Mouse (Mus musculus) embryo, embryonic 10 days (tissue): ENCODE measurements around the gene Gm49387.

Experiments used
- DNase-seq: peaks from one replicate; pipeline ENCODE4 v3.0.0-alpha.2; 2015; ENCODE audit warnings: low spot score

Gm49387 gene

GRCm38 (mm10) chr14:31640346-31640889 is at the start of gene Gm49387:
TSS of gene Gm49387 (minus strand) at chr14:31640878.
- no peak for DNase-seq

- DNase-seq, result no peak
Observed at GRCm38 (mm10) chr14:31686231-31686630, 45.6 kb upstream of the Gm49387 start.

- no peak for DNase-seq
Observed at GRCm38 (mm10) chr14:31685680-31686079, 45.0 kb upstream of the Gm49387 start.

- DNase-seq, result no peak
Observed at GRCm38 (mm10) chr14:31684343-31685040, 43.8 kb upstream of the Gm49387 start.

GRCm38 (mm10) chr14:31683610-31684009 is 42.9 kb upstream of the Gm49387 start:
- DNase-seq, result no peak

DNA sequence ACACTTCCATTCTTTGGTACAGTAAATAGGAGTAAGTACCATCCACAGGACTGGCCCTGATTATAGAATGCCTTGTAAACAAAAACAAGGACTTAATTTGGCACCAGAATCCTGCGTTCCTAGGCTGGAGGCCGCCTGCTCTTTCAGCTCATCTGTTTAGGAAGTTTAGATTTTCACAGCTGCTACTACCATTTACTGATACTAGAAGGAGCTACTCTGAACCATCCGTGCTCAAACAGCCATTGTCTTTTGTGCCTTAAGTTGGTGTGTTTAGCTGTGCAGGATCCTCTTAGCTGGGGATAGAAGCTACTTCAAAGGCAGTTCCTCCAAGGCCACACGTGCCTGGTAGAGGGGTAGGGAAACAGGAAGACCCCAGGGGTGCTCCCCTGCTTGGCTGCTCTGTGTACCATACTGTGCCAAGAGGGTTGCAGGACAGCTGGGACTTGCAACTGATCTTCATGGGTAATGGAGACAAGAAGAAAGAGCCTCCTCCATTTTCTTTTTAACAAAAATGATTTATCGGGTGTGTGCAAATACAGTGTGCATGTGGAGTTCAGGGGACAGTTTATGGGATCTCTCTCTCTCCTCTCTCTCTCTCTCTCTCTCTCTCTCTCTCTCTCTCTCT is 41.4 kb upstream of the Gm49387 start:
- no peak for DNase-seq

DNA sequence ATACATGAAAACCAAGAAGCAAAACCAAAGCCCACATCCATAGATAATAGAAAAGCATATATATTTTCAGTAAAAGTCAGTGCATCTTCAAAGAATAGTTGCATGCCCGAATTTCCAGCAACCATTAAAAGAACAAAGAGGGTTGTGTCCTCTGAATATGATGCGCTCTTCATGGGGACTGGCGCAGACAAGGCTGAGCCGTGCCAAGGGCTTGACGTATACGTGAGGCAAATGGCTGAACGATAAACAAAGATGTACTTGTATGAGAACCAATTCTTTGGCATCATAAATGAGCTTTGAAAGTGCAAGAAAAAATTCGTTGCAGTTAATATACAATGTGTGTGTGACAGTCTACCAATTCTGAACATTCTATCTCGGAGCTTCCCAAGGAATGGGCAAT is 40.6 kb upstream of the Gm49387 start:
- DNase-seq, result no peak

GRCm38 (mm10) chr14:31680656-31681055 is 40.0 kb upstream of the Gm49387 start:
- DNase-seq, result no peak

DNA sequence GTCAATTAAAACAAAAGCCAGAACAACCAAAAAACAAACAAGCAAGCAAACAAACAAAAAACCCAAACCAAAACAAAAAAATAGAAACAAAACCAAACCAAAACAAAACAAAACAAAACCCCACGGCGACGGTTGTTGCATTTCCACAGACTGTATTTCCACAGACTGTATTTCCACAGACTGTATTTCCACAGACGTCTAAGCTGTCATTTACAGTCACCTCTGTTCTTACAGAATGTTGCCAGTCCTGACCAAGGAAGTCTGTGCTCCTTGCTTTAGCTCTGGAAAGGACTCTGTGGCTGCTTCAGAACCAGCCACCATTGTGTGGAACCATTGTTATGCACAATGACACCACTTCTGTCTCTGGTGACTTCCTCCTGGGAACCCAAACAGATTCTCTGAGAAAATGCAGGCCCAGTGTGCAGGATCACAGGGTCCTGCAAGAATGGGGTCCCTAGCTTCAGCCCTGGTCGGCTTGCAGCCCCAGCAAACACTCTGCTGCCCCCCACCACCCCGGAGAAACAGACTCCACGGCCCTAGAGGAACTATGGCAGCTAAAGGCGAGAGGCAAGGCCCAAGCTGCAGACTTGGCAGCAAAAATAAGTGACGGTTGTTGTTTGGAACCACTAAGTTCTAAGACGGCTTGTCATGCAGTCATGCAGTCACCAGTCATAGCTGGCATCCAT is 31.1 kb upstream of the Gm49387 start:
- no peak for DNase-seq

DNA sequence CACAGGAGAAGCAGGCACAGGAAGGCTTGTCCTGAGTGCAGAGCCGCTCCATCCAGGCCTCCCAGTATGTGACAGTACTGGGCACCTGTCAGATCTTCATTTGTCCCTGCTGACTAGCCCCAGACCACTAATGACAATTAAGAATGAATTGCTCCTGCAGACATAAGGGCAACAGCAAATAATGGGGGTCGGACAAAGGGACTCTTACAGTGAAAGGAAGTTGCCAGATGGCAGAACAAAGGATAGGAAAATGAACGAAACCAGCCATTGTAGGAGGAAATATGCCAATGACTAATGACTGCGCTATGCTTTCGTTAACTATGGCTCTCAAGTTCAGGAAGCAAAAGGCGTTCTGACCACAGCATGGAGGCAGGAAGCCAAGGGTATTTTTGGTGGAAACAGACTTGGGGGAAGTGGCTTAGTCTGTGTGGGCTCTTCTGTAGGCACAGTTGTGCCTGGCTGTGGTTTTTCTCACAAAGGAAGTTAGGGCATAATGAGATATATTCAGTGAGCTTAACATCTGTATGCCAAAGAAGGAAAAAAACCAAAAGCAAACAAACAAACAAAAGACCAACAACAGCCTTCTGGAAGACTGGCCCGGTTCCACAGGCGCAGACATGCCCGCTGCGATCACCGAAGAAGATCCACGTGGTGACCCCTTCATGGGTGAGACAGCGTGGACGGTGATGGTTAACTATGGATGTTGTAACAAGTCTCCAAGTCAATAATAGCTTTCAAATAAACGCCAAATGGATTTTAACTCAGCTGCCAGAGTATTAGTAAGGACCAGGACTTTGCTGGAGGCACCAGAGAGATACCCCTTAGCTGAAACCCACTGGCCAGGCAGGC is 29.2 kb upstream of the Gm49387 start:
- DNase-seq, result peak; percentile 60

DNA sequence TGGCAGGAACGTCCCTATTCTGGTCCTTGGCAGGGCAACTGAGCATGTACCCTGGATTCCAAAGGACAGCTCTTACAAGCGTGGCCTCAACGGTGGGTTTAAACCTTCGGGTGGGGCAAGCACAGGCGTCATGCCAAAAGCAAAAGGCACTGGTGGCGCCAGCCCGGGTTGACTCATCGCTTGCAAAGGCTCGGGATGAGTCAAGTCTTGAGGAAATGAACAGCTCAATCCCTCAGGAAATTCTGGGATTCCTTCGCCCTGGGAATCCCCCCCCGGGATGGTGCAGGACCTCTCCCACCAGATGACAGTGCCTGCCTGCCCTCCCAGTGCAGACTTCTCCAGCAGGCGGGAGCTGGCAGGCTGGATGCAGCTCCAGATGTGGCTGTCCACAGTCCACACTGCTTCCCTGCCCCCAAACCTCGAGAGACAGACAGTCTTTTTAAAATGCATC is 28.5 kb upstream of the Gm49387 start:
- DNase-seq, result no peak

GRCm38 (mm10) chr14:31668326-31668725 is 27.6 kb upstream of the Gm49387 start:
- DNase-seq, result no peak

DNA sequence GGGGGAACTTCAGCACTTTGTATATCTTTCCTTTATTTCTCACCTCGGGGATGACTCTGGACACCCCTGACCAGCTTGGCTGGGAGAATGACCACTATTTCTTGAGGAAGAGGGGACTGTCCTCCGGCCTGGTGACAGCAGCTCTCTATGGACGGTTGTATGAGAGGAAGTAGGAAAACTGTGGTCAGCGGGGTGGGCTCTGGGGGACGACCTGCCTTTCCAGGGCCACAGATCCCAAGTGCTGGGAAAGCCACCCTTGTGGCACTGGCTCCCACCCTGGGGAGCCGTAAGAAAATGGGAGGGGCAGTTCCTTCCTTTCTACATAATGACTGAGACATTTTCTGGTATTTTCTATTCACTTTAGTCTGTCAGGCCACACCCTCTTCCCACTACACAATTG is 27.1 kb upstream of the Gm49387 start:
- DNase-seq, result no peak

DNA sequence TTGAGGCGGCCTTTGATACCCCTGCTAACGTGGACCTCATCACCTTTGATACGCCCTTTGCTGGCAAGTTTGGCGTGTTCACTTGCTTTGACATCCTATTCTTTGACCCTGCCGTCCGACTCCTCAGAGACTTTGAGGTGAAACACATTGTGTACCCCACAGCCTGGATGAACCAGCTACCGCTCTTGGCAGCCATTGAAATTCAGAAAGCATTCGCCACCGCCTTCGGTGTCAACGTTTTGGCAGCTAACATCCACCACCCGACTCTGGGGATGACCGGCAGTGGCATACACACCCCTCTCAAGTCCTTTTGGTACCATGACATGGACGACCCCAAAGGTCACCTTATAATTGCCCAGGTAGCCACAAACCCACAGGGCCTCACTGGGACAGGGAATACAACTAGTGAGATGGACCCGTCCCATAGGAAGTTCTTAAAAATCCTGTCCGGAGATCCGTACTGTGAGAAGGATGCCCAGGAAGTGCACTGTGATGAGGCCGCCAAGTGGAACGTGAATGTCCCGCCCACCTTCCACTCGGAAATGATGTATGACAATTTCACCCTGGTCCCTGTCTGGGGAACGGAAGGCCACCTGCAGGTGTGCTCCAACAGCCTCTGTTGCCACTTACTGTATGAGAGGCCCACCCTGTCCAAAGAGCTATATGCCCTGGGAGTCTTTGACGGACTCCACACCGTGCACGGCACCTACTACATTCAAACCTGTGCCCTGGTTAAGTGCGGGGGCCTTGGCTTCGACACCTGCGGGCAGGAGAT is 26.4 kb upstream of the Gm49387 start:
- no peak for DNase-seq

- no peak for DNase-seq
Observed at GRCm38 (mm10) chr14:31665566-31665940, 24.9 kb upstream of the Gm49387 start.

GRCm38 (mm10) chr14:31664903-31665565 is 24.4 kb upstream of the Gm49387 start:
- DNase-seq, result no peak

GRCm38 (mm10) chr14:31664100-31664902 is 23.6 kb upstream of the Gm49387 start:
- no peak for DNase-seq

DNA sequence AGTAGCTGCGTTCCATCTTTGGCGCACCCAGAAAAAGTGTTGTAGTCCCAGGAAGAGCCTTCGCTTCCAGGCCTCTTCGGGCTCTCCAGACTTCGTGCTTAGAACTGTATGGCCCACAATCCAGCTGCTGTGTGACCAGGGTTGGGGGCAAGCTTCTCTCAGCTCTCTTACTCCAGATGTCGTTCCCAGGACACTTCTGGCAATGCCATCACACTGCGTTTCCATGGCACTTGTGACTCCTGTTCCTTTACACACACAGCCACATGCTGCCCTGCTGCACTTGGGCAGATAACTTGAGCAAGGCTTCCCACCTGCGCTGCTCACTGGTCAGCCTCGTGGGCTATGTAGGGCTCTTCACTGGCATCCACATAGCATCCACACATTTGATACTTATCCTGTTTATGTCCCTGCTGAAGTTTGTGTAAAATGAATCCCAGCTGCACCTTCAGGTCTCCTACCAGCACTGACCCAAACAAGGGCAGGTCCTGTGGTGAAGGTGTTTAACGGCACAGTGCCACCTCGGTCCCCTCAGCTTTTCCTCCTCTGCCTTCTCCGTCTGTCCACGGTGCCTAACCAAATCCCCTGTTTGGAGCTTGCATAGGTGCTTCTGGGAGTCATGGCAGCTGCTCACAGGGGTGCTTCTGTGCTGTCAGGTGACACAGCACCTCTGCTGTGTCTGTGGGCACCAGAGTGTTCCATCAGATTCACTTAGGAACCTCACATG is 22.9 kb upstream of the Gm49387 start:
- no peak for DNase-seq

DNA sequence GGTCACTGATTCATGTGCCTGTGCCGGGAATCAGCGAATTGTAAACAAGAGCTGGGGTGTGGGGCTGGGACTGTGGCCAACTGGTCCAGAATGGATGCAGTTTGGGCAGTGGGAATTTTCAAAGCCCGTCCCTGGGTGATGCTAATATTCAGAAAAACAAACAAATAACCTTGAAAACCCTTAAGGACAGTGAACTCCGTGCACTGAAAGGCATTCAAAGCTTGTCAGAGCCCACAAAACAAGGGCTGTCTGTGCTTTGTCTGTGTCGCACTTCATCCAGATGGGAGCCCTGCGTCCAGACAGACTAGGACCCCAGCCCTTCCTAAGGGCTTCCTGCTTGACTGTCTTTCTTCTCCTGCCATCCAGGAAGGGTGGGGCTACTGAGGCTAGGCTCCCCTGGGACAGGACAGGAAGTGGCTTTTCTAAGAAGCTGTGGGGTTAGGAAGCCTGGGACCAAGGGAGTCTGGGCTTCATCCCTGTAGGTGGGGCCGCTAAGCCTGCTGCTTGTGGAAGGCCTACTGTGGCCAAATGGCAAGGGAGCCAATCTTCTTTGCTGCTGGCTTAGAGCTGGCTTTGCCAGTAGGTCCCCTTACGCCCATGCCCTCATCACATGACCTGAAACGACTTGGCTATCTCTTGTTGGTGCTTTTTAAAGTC is 22.0 kb upstream of the Gm49387 start:
- peak; percentile 66 for DNase-seq
